Mouse (Mus musculus) stomach, embryonic 16.5 days (tissue): Measurements from ENCODE around the gene Kansl2. TPM values are rescaled to one million over a fixed set of nuclear protein-coding genes. Genes with fewer than 3 reads are reported as not detected.
A peak's percentile ranks its signal among the peaks of the same experiment; 100 is the strongest.

Experiments
- ATAC-seq: fragments of 200-750 bp; cut with Nextera tagmentation; 2 replicates; pipeline ENCODE4 v1.8.0; 2017; ENCODE audit warnings: moderate number of reproducible peaks, moderate TSS enrichment; ENCODE audit not compliant: insufficient read depth, low FRiP score
- H3K27ac ChIP-seq: fragments of 300-500 bp; sonication (generic); 2 replicates; pipeline ENCODE4 v1.5.1; 2014; ENCODE audit warnings: low read length
- H3K27me3 ChIP-seq: fragments of 300-500 bp; sonication (generic); 2 replicates; pipeline ENCODE4 v1.6.1; 2014; ENCODE audit warnings: low read length, control low read depth, mixed read lengths; ENCODE audit not compliant: control insufficient read depth, insufficient read depth
- H3K36me3 ChIP-seq: fragments of 300-500 bp; sonication (generic); 2 replicates; pipeline ENCODE4 v1.6.1; 2014; ENCODE audit warnings: low read length; ENCODE audit not compliant: control insufficient read depth, insufficient read depth
- H3K4me1 ChIP-seq: fragments of 300-500 bp; sonication (generic); 2 replicates; pipeline ENCODE4 v1.6.1; 2014; ENCODE audit warnings: low read length, control low read depth, mixed read lengths; ENCODE audit not compliant: control insufficient read depth, insufficient read depth
- H3K4me2 ChIP-seq: fragments of 300-500 bp; sonication (generic); 2 replicates; pipeline ENCODE4 v1.6.1; 2014; ENCODE audit warnings: low read depth, low read length, mixed read lengths
- H3K4me3 ChIP-seq: fragments of 300-500 bp; sonication (generic); replicated peaks from 2 replicates; pipeline ENCODE4 v1.5.1; 2014; ENCODE audit warnings: mild to moderate bottlenecking, low read length
- H3K9ac ChIP-seq: fragments of 300-500 bp; sonication (generic); 2 replicates; pipeline ENCODE4 v1.6.1; 2014; ENCODE audit warnings: low read length
- H3K9me3 ChIP-seq: fragments of 300-500 bp; sonication (generic); replicated peaks from 2 replicates; pipeline ENCODE4 v1.6.1; 2016; ENCODE audit warnings: low read length, control low read depth; ENCODE audit not compliant: control insufficient read depth
- WGBS: fragments of 180-500 bp; shearing (Covaris S2); extraction: QIAGEN DNeasy Blood & Tissue Kit; methylation state at CpG from one replicate; pipeline ENCODE4 v1.1.7; 2014; 5-methylcytosine and 5-hydroxymethylcytosine counted together
- polyA plus RNA-seq: library from polyadenylated mRNA; unstranded; fragments of >200 nt; fragmentation: Nextera tagmentation; extraction: Ambion mirVana; gene quantifications from 2 replicates; pipeline ENCODE4 v1.2.1, GENCODE M21; 2015

Gene Kansl2
- polyA plus RNA-seq, 1 experiment from 2014 or later, result 66.9 TPM

DNA sequence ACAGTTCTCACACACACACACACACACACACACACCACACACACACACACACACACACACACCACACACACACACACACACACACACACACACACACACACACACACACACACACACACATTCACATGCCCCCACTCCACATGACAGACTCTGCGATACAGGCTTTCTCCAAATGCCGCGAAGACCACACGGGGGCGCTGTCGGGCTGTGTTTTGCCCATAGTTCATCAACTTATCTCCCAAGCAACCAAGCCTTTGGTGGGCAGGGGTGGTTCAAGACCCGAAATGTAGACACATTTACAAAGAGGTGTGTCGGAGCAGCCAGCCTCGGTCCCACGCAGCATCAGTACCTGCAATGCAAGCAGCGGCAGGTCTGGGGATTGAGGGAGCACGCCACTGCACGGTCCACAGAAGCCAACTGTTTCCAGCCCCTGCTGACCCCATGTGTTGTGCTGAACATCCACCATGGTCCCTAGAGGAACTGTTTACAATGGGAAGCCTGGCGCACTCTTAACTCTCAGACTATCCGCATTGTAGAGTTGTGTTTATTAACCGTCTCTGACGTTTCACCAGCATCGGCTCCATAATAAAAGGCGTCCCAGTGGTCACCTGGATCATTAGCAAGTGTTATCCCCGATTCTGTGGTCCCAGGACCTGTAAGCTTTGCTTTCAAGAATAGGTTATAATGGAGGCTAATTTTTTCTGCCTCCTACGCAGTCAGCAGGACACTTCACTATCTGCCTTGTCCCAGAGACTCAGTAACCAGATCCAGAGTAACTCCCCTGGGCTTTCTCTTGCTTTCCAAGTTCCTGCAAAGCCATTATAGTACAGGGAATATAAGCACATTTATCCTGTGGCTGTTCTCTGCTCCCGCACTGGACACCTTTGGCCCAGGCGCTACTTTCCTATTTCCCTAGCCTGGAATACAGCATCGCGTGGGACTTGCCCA is 23.4 kb downstream of the Kansl2 start:
- Histone ChIP-seq H3K9me3 (no peaks in the 10 kb centered on the region), H3K4me1 (peaks cover 13% of the 10 kb centered on the region; the same call in 1 of the 2 replicates), H3K4me3 (peak overlapping the region; percentile 27; the same call in 1 of the 2 replicates), H3K4me2 (peak overlapping the region; percentile 56), H3K27ac (no peak overlapping the region), H3K9ac (no peak overlapping the region), H3K27me3 (no peaks in the 10 kb centered on the region), H3K36me3 (no peaks in the 10 kb centered on the region)
- no peak; the same call in 1 of the 2 replicates for ATAC-seq
- 27% methylated on average over 25 of the region's 25 CpGs for WGBS

DNA sequence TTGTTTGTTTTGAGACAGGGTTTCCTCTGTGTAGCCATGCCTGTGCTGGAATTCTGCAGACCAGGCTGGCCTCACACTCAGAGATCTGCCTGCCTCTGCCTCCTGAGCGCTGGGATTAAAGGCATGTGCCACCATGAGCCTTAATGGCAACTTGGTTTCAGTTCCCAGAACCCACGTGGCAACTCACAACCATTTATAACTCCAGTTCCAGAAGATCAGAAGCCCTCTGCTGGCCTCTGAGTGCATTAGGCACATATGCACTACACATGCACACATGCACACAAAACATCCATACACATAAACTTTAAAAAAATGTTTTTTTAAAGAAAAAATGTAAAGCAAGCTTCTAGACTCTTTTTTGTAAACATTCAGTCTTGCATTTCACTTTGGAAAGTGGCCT is 24.7 kb downstream of the Kansl2 start:
- no peak overlapping the region for H3K4me3 ChIP-seq
- no peak for ATAC-seq
- H3K9ac ChIP-seq, result no peak overlapping the region
- WGBS, result 58% methylated on average over 2 of the region's 2 CpGs
- H3K27ac ChIP-seq, result no peak overlapping the region
- H3K4me1 ChIP-seq, result peaks cover 13% of the 10 kb centered on the region; the same call in 1 of the 2 replicates
- H3K27me3 ChIP-seq, result no peaks in the 10 kb centered on the region
- H3K9me3 ChIP-seq, result no peaks in the 10 kb centered on the region
- H3K36me3 ChIP-seq, result no peaks in the 10 kb centered on the region
- H3K4me2 ChIP-seq, result no peak overlapping the region

DNA sequence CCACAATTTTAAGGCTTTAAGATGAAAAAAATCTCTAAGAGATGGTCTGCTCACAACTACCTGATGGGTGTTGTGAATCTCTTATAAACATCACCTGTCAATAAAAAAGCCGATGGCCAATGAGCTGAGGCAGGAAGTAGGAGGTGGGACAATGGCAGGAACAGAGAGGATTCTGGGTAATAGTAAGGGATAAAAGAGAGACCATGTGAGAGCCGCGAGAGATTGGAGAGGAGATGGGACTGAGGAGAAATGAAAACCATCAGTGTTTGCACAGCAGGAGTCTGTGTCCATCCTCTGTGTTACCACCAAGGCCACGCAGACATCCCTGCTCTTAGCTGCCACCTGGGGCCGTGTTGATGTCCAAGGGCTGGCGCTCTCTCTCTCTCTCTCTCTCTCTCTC is 26.7 kb downstream of the Kansl2 start:
- Histone ChIP-seq H3K27me3 (no peaks in the 10 kb centered on the region), H3K27ac (no peak overlapping the region), H3K9me3 (no peaks in the 10 kb centered on the region), H3K36me3 (no peaks in the 10 kb centered on the region), H3K4me1 (0 out of 2 replicates have a peak, but pooled peaks cover 3% of the 10 kb centered on the region), H3K9ac (no peak overlapping the region), H3K4me2 (no peak overlapping the region), H3K4me3 (no peak overlapping the region)
- no peak for ATAC-seq
- WGBS, result 89% methylated on average over 6 of the region's 6 CpGs

DNA sequence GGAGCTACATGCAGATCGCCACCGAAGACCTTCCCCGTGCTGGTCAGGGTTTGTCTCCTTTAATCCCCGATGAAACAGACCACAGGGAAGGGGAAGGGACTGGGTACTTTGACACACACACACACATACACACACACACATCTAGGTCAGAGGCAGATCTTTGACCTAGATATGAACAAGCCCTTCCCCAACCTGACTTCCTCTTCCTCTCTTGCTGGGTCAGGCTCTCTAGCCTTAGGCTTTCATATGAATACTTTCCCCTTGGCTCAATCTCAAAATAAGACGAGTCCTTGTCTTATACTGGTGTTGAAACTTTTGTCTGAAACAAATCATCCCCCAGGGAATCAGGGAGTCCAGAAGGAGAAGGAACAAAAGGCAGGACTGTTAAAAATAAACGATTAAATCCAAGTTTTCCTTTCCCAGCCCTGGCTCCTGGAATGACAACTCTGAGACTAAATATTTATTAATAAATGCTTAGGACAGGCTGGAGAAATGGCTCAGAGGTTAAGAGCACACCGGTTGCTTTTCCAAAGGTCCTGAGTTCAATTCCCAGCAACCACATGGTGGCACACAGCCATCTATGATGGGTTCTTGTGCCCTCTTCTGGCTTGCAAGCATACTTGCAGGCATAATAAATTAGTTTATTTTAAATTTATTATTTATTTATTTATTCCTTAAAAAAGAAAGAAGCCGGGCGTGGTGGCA is 27.7 kb downstream of the Kansl2 start:
- 62% methylated on average over 9 of the region's 9 CpGs for WGBS
- H3K27me3 ChIP-seq, result no peaks in the 10 kb centered on the region
- H3K36me3 ChIP-seq, result no peaks in the 10 kb centered on the region
- no peak overlapping the region for H3K4me2 ChIP-seq
- H3K4me3 ChIP-seq, result no peak overlapping the region
- H3K27ac ChIP-seq, result no peak overlapping the region
- H3K4me1 ChIP-seq, result 0 out of 2 replicates have a peak, but pooled peaks cover 3% of the 10 kb centered on the region
- ATAC-seq, result no peak
- no peaks in the 10 kb centered on the region for H3K9me3 ChIP-seq
- no peak overlapping the region for H3K9ac ChIP-seq

DNA sequence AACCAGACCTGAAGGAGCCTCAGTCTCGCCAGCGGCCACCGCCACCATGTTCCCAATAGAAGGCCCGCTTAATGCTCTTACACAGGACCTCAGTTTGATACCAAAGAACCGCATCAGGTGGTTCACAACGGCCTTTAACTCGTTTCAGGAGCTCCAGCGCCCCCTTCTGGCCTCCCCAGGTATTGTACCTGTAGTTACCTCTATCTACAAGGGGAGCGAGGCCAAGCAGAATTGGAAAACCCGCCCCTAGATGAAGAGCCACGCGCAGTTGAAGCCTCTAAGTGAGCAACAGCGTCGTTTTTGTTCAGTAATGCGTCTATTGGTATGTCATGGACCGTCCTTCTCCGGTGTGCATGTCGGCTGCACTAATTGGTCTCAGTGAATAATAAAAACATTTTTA is 29.6 kb downstream of the Kansl2 start:
- 13% methylated on average over 18 of the region's 18 CpGs for WGBS
- H3K9me3 ChIP-seq, result no peaks in the 10 kb centered on the region
- H3K4me3 ChIP-seq, result no peak overlapping the region
- no peak overlapping the region for H3K4me2 ChIP-seq
- no peaks in the 10 kb centered on the region for H3K27me3 ChIP-seq
- no peaks in the 10 kb centered on the region for H3K36me3 ChIP-seq
- no peak overlapping the region for H3K27ac ChIP-seq
- ATAC-seq, result no peak
- no peak overlapping the region for H3K9ac ChIP-seq
- no peaks in the 10 kb centered on the region for H3K4me1 ChIP-seq

DNA sequence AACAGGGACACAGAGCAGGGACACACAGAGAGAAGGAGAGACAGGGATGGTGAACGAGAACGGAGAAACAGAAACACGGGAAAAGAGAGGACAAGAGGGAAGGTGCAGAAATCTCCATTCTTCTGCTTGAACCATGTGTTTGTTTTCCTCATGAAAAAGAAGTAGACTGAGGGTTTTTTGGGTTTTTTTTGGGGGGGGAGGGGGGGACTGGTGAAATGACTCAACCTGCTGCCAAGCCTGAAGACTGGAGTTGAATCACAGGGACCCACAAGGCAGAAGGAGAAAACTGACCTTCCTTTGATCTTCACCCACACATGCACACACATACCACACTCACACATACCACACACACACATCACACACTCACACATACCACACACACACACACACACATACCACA is 30.7 kb downstream of the Kansl2 start:
- no peaks in the 10 kb centered on the region for H3K4me1 ChIP-seq
- no peak overlapping the region for H3K4me3 ChIP-seq
- no peak for ATAC-seq
- no peak overlapping the region for H3K9ac ChIP-seq
- H3K36me3 ChIP-seq, result no peaks in the 10 kb centered on the region
- 85% methylated on average over 3 of the region's 3 CpGs for WGBS
- no peaks in the 10 kb centered on the region for H3K27me3 ChIP-seq
- H3K9me3 ChIP-seq, result no peaks in the 10 kb centered on the region
- H3K27ac ChIP-seq, result no peak overlapping the region
- no peak overlapping the region for H3K4me2 ChIP-seq

DNA sequence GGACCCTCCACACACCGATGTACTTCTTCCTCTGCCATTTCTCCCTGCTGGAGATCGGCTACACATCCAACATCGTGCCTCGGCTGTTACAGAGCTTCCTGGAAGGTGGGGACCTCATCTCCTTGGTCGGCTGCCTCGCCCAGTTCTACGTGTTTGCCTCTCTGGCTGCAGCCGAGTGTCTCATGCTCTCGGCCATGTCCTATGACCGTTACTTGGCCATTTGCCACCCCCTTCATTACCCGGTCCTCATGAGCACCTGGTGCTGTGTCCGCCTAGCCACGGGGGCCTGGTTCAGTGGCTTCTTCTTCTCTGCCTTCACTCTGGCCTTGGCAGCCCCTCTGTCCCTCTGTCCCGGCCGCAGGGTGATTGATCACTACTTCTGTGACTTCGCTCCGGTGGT is 36.4 kb downstream of the Kansl2 start:
- no peaks in the 10 kb centered on the region for H3K4me1 ChIP-seq
- WGBS, result 86% methylated on average over 17 of the region's 17 CpGs
- no peaks in the 10 kb centered on the region for H3K9me3 ChIP-seq
- H3K4me3 ChIP-seq, result no peak overlapping the region
- no peak overlapping the region for H3K9ac ChIP-seq
- no peaks in the 10 kb centered on the region for H3K36me3 ChIP-seq
- no peak for ATAC-seq
- no peaks in the 10 kb centered on the region for H3K27me3 ChIP-seq
- no peak overlapping the region for H3K4me2 ChIP-seq
- H3K27ac ChIP-seq, result no peak overlapping the region

DNA sequence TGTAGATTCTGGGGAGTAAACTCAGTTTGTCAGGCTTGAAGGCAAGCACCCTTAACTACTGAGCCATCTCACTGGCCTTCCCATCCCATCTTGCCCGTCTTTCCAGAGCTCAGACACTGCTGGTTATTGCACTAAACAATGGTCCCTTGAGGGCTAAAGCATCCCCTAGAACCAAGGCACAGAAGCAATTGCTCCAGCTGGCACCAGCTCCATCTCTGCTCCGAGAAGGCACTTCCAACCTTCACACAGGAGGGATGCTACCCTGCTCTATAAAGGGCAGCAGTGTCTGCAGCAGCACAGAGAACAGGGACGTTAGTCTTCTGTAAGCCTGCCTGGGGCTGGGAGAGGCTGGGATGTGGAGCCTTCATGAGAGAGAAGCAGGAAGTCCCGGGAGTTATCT is 42.0 kb downstream of the Kansl2 start, which contains the start of gene Olfr279:
Gene Olfr279, plus strand, starts transcription at position 301 of the 400 bp plus-strand sequence.
- Histone ChIP-seq H3K9me3 (no peaks in the 10 kb centered on the region), H3K27ac (no peak within 1 kb of the TSS), H3K27me3 (no peaks in the 10 kb centered on the region), H3K4me2 (no peak within 1 kb of the TSS), H3K4me1 (no peaks in the 10 kb centered on the region), H3K4me3 (no peak within 1 kb of the TSS), H3K36me3 (no peaks in the 10 kb centered on the region), H3K9ac (no peak within 1 kb of the TSS)
- no peak for ATAC-seq
- 52% methylated on average over 4 of the region's 4 CpGs for WGBS

DNA sequence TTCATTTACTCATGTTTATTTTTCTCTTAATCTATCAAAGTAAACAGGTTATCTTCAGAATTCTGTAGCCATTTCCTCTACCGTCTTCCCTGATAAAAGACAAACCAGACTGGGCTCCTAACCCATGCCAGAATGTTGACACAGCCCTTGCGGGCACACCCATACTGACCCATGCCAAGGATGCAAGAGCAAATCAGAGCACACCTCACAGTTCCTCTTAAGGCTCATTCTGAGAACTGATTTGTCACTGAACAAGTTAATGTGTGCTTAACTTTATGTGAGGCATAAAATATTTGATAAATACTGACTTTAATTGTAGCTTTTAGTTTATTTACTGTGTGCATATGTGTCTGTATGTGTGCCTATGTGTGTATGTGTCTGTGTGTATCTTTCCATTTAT is 42.7 kb downstream of the Kansl2 start:
- Histone ChIP-seq H3K27me3 (no peaks in the 10 kb centered on the region), H3K36me3 (no peaks in the 10 kb centered on the region), H3K9ac (no peak overlapping the region), H3K4me1 (no peaks in the 10 kb centered on the region), H3K4me2 (no peak overlapping the region), H3K9me3 (no peaks in the 10 kb centered on the region), H3K27ac (no peak overlapping the region), H3K4me3 (no peak overlapping the region)
- 47% methylated on average over 2 of the region's 2 CpGs for WGBS
- ATAC-seq, result peak; percentile 62; the same call in 1 of the 2 replicates
